Mouse (Mus musculus): ENCODE data around the gene D430019H16Rik.

DNA sequence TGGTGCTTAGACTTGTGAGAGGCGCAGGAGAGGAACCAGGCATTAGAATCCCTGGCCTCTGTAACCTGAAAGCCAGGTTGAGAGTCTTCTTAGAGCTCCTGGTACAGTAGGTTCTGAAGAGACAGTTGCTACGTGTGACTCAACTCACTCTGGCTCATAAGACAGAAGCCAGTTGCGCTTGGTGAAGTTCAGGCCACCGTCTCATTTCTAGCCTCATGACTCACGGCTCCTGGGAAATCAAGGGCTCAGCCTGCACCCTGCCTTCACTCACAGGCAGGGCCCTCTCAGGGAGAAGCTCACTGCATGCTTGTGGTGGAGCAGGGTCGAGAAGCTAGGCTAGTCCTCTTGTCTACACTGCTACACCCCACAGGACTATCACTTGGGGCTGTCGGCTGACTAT lies 27.1 kb upstream of the D430019H16Rik start:
- TF ChIP-seq POLR2AphosphoS5 (IDR thresholded peaks at IDR 0.05; ENCODE audit: insufficient replicate concordance, low read depth, low read length): no peak
- no peak for TF ChIP-seq CTCF (IDR thresholded peaks at IDR 0.05; ENCODE audit: low read depth, low read length)
- TF ChIP-seq GATA1 (IDR thresholded peaks at IDR 0.05; ENCODE audit: borderline replicate concordance, low read length): no peak
- no peak for TF ChIP-seq GATA2 (IDR thresholded peaks at IDR 0.05; ENCODE audit: borderline replicate concordance, low read depth, low read length)
- no peak for TF ChIP-seq TAL1 (conservative IDR thresholded peaks at IDR 0.05; ENCODE audit: low read depth, low read length)
